Mouse (Mus musculus): ENCODE measurements around the gene Mrpl57. TPM values are rescaled to one million over a fixed set of nuclear protein-coding genes. Genes with fewer than 3 reads are reported as not detected.
"Not testable (repeated sequence)": the region's sequence is repeated elsewhere in the genome, so short reads cannot be mapped to it uniquely, and the experiment has no call there.

Mrpl57 gene
- polyA plus RNA-seq, 1 experiment from 2014 or later, result 151 TPM

- no peak for ATAC-seq (ENCODE audit: low read depth)
- Histone ChIP-seq H3K27ac (ENCODE audit: low read length) (no peak overlapping the region), H3K27me3 (ENCODE audit: control insufficient read depth, insufficient read depth, low read depth, low read length) (no peaks in the 10 kb centered on the region), H3K9ac (ENCODE audit: low read length) (no peak overlapping the region), H3K4me3 (ENCODE audit: low read length) (no peak overlapping the region), H3K4me1 (replicated peaks; ENCODE audit: control insufficient read depth, insufficient read depth, low read length) (no peaks in the 10 kb centered on the region), H3K36me3 (ENCODE audit: control insufficient read depth, insufficient read depth, low read length) (peaks cover 46% of the 10 kb centered on the region), H3K4me2 (ENCODE audit: low read depth, low read length) (no peak overlapping the region), H3K9me3 (ENCODE audit: control insufficient read depth, low read length) (no peaks in the 10 kb centered on the region)
- WGBS, result 63% methylated on average over 5 of the region's 5 CpGs
These were observed 17.5 kb upstream of the Mrpl57 start for GRCm38 (mm10) chr14:57808558-57808957.

- H3K4me2 ChIP-seq (ENCODE audit: low read depth, low read length), result no peak overlapping the region
- no peaks in the 10 kb centered on the region for H3K27me3 ChIP-seq (ENCODE audit: control insufficient read depth, insufficient read depth, low read depth, low read length)
- no peak for ATAC-seq (ENCODE audit: low read depth)
- H3K9me3 ChIP-seq (ENCODE audit: control insufficient read depth, low read length), result no peaks in the 10 kb centered on the region
- no peak overlapping the region; the same call in 1 of the 2 replicates for H3K27ac ChIP-seq (ENCODE audit: low read length)
- H3K4me1 ChIP-seq (replicated peaks; ENCODE audit: control insufficient read depth, insufficient read depth, low read length), result no peaks in the 10 kb centered on the region
- no peak overlapping the region for H3K9ac ChIP-seq (ENCODE audit: low read length)
- peaks cover 40% of the 10 kb centered on the region for H3K36me3 ChIP-seq (ENCODE audit: control insufficient read depth, insufficient read depth, low read length)
- H3K4me3 ChIP-seq (ENCODE audit: low read length), result no peak overlapping the region
- WGBS, result 81% methylated on average over 2 of the region's 2 CpGs
These were observed 15.1 kb upstream of the Mrpl57 start for GRCm38 (mm10) chr14:57810886-57811285.

GRCm38 (mm10) chr14:57811844-57812243, 14.2 kb upstream of the Mrpl57 start:
- Histone ChIP-seq H3K4me2 (ENCODE audit: low read depth, low read length) (no peak overlapping the region), H3K4me1 (replicated peaks; ENCODE audit: control insufficient read depth, insufficient read depth, low read length) (no peaks in the 10 kb centered on the region), H3K27me3 (ENCODE audit: control insufficient read depth, insufficient read depth, low read depth, low read length) (no peaks in the 10 kb centered on the region), H3K27ac (ENCODE audit: low read length) (no peak overlapping the region), H3K36me3 (ENCODE audit: control insufficient read depth, insufficient read depth, low read length) (peaks cover 44% of the 10 kb centered on the region), H3K4me3 (ENCODE audit: low read length) (no peak overlapping the region), H3K9ac (ENCODE audit: low read length) (no peak overlapping the region), H3K9me3 (ENCODE audit: control insufficient read depth, low read length) (no peaks in the 10 kb centered on the region)
- 93% methylated on average over 5 of the region's 5 CpGs for WGBS
- ATAC-seq (ENCODE audit: low read depth), result no peak

DNA sequence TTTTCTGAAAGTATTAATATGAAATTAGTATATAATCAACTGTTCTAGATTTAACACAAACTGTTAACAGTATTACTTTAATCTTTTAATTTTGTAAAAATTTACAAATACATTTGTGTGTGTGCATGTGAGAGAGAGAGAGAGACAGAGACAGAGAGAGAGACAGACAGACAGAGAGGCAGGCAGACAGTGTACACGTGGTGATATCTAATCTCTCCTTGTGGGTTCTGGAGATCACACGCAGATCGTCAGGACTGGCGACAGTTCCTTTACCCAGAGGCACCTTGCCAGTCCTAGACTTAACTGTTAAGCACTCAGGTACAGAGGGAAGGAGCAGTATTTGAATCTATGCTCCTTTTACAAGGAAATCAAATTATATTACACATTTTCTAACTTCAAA, 5.2 kb upstream of the Mrpl57 start:
- no peak overlapping the region for H3K4me3 ChIP-seq (ENCODE audit: low read length)
- 80% methylated on average over 4 of the region's 4 CpGs for WGBS
- peaks cover 3% of the 10 kb centered on the region; the same call in 1 of the 2 replicates for H3K4me1 ChIP-seq (replicated peaks; ENCODE audit: control insufficient read depth, insufficient read depth, low read length)
- no peak overlapping the region for H3K9ac ChIP-seq (ENCODE audit: low read length)
- H3K4me2 ChIP-seq (ENCODE audit: low read depth, low read length), result no peak overlapping the region
- no peak overlapping the region for H3K27ac ChIP-seq (ENCODE audit: low read length)
- no peak for ATAC-seq (ENCODE audit: low read depth)
- peaks cover 36% of the 10 kb centered on the region for H3K36me3 ChIP-seq (ENCODE audit: control insufficient read depth, insufficient read depth, low read length)
- H3K27me3 ChIP-seq (ENCODE audit: control insufficient read depth, insufficient read depth, low read depth, low read length), result no peaks in the 10 kb centered on the region
- H3K9me3 ChIP-seq (ENCODE audit: control insufficient read depth, low read length), result no peaks in the 10 kb centered on the region

DNA sequence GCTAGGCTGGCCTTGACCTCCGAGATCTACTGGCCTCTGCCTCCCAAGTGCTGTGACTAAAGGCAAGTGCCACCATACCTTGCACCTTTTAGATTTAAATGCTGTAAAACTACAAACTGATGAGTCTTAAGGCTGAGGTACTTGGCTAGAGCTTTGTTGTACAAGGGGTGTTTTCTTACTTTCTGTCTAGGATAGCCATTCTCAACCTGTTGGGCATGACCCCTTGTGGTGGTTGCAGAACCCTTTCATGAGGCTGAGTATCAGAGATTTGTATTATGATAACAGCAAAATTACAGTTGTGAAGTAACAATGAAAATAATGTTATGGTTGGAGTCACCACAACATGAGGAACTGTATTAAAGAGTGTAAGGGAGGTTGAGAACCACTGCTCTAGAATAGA, 1.2 kb downstream of the Mrpl57 start:
- H3K27ac ChIP-seq (ENCODE audit: low read length), result no peak overlapping the region
- ATAC-seq (ENCODE audit: low read depth), result no peak
- H3K36me3 ChIP-seq (ENCODE audit: control insufficient read depth, insufficient read depth, low read length), result peaks cover under 1% of the 10 kb centered on the region; the same call in 1 of the 2 replicates
- H3K9ac ChIP-seq (ENCODE audit: low read length), result peak overlapping the region; percentile 91
- H3K4me1 ChIP-seq (replicated peaks; ENCODE audit: control insufficient read depth, insufficient read depth, low read length), result peaks cover 13% of the 10 kb centered on the region
- 71% methylated on average over 1 of the region's 1 CpGs for WGBS
- H3K9me3 ChIP-seq (ENCODE audit: control insufficient read depth, low read length), result no peaks in the 10 kb centered on the region
- H3K4me3 ChIP-seq (ENCODE audit: low read length), result peak overlapping the region; percentile 76
- no peaks in the 10 kb centered on the region for H3K27me3 ChIP-seq (ENCODE audit: control insufficient read depth, insufficient read depth, low read depth, low read length)
- peak overlapping the region; percentile 71 for H3K4me2 ChIP-seq (ENCODE audit: low read depth, low read length)

- ATAC-seq (ENCODE audit: low read depth), result no peak
- Histone ChIP-seq H3K9ac (ENCODE audit: low read length) (no peak overlapping the region), H3K36me3 (ENCODE audit: control insufficient read depth, insufficient read depth, low read length) (peaks cover 16% of the 10 kb centered on the region; the same call in 1 of the 2 replicates), H3K4me3 (ENCODE audit: low read length) (no peak overlapping the region), H3K27me3 (ENCODE audit: control insufficient read depth, insufficient read depth, low read depth, low read length) (no peaks in the 10 kb centered on the region), H3K4me2 (ENCODE audit: low read depth, low read length) (no peak overlapping the region), H3K4me1 (replicated peaks; ENCODE audit: control insufficient read depth, insufficient read depth, low read length) (no peaks in the 10 kb centered on the region), H3K9me3 (ENCODE audit: control insufficient read depth, low read length) (no peaks in the 10 kb centered on the region), H3K27ac (ENCODE audit: low read length) (peak overlapping the region; percentile 55)
- WGBS, result 64% methylated on average over 2 of the region's 2 CpGs
These were observed 7.5 kb downstream of the Mrpl57 start for GRCm38 (mm10) chr14:57833526-57833925.

GRCm38 (mm10) chr14:57835157-57835556, 9.1 kb downstream of the Mrpl57 start:
- ATAC-seq (ENCODE audit: low read depth), result no peak
- Histone ChIP-seq H3K9ac (ENCODE audit: low read length) (no peak overlapping the region), H3K9me3 (ENCODE audit: control insufficient read depth, low read length) (no peaks in the 10 kb centered on the region), H3K27me3 (ENCODE audit: control insufficient read depth, insufficient read depth, low read depth, low read length) (no peaks in the 10 kb centered on the region), H3K27ac (ENCODE audit: low read length) (no peak overlapping the region), H3K4me3 (ENCODE audit: low read length) (no peak overlapping the region), H3K4me1 (replicated peaks; ENCODE audit: control insufficient read depth, insufficient read depth, low read length) (no peaks in the 10 kb centered on the region), H3K36me3 (ENCODE audit: control insufficient read depth, insufficient read depth, low read length) (peaks cover 18% of the 10 kb centered on the region; the same call in 1 of the 2 replicates), H3K4me2 (ENCODE audit: low read depth, low read length) (no peak overlapping the region)
- WGBS, result 83% methylated on average over 10 of the region's 10 CpGs

GRCm38 (mm10) chr14:57844535-57844934, 18.5 kb downstream of the Mrpl57 start:
- 91% methylated on average over 3 of the region's 3 CpGs for WGBS
- Histone ChIP-seq H3K4me2 (ENCODE audit: low read depth, low read length) (no peak overlapping the region), H3K27ac (ENCODE audit: low read length) (no peak overlapping the region), H3K9me3 (ENCODE audit: control insufficient read depth, low read length) (no peaks in the 10 kb centered on the region), H3K27me3 (ENCODE audit: control insufficient read depth, insufficient read depth, low read depth, low read length) (no peaks in the 10 kb centered on the region), H3K36me3 (ENCODE audit: control insufficient read depth, insufficient read depth, low read length) (peaks cover 17% of the 10 kb centered on the region), H3K4me1 (replicated peaks; ENCODE audit: control insufficient read depth, insufficient read depth, low read length) (no peaks in the 10 kb centered on the region), H3K4me3 (ENCODE audit: low read length) (no peak overlapping the region), H3K9ac (ENCODE audit: low read length) (no peak overlapping the region)
- no peak for ATAC-seq (ENCODE audit: low read depth)

- H3K9me3 ChIP-seq (ENCODE audit: control insufficient read depth, low read length); ATAC-seq (ENCODE audit: low read depth); H3K4me2 ChIP-seq (ENCODE audit: low read depth, low read length); H3K9ac ChIP-seq (ENCODE audit: low read length); H3K27ac ChIP-seq (ENCODE audit: low read length); H3K4me1 ChIP-seq (replicated peaks; ENCODE audit: control insufficient read depth, insufficient read depth, low read length); H3K4me3 ChIP-seq (ENCODE audit: low read length); H3K27me3 ChIP-seq (ENCODE audit: control insufficient read depth, insufficient read depth, low read depth, low read length): not testable (repeated sequence)
- H3K36me3 ChIP-seq (ENCODE audit: control insufficient read depth, insufficient read depth, low read length), result peaks cover 10% of the 10 kb centered on the region
- 81% methylated on average over 5 of the region's 5 CpGs for WGBS
These were observed 22.0 kb downstream of the Mrpl57 start for GRCm38 (mm10) chr14:57848061-57848460.

- Histone ChIP-seq H3K4me2 (ENCODE audit: low read depth, low read length) (no peak overlapping the region), H3K27me3 (ENCODE audit: control insufficient read depth, insufficient read depth, low read depth, low read length) (no peaks in the 10 kb centered on the region), H3K9me3 (ENCODE audit: control insufficient read depth, low read length) (no peaks in the 10 kb centered on the region), H3K27ac (ENCODE audit: low read length) (no peak overlapping the region), H3K9ac (ENCODE audit: low read length) (no peak overlapping the region), H3K4me3 (ENCODE audit: low read length) (no peak overlapping the region), H3K36me3 (ENCODE audit: control insufficient read depth, insufficient read depth, low read length) (peaks cover 10% of the 10 kb centered on the region), H3K4me1 (replicated peaks; ENCODE audit: control insufficient read depth, insufficient read depth, low read length) (no peaks in the 10 kb centered on the region)
- ATAC-seq (ENCODE audit: low read depth), result no peak
- 89% methylated on average over 2 of the region's 2 CpGs for WGBS
These were observed 22.6 kb downstream of the Mrpl57 start for GRCm38 (mm10) chr14:57848646-57849045.

All from lung, embryonic 16.5 days (tissue).